Mouse (Mus musculus) spleen, embryonic (tissue): Measurements from ENCODE around the gene Stk39.

Source experiments
- CTCF ChIA-PET: fragments of 350-600 bp; sonication (Branson Sonifier 250); formaldehyde crosslinking; loops from one replicate; lab custom pipeline; 2022; lab: Charles Lee

Stk39 gene

DNA sequence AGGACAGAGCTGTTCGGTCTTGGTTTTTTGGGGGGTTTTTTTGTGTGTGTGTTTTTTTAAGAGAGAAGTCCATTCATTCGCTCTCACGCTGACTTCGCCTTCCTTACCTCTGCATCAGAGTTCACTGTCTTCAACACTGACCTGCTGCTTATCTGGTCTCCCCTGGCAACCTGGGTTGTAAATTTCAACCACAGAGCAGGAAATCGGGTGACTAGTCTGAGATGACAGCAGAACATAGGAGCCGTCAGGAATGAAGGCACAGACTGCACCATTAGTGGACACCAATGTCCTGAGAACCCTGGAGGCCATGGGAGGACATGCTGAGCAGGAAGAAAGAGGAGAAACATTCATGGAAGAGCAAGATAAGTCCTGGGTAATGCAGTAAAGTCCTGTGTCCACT, 51.1 kb downstream of the Stk39 start:
- CTCF ChIA-PET: no interaction called here

- CTCF ChIA-PET: no interaction called here
Measured at GRCm38 (mm10) chr2:68420223-68420622, 51.8 kb downstream of the Stk39 start.

GRCm38 (mm10) chr2:68419746-68420145, 52.3 kb downstream of the Stk39 start:
- CTCF ChIA-PET: no interaction called here

- CTCF ChIA-PET: no interaction called here
Measured at GRCm38 (mm10) chr2:68419165-68419564, 52.9 kb downstream of the Stk39 start.

DNA sequence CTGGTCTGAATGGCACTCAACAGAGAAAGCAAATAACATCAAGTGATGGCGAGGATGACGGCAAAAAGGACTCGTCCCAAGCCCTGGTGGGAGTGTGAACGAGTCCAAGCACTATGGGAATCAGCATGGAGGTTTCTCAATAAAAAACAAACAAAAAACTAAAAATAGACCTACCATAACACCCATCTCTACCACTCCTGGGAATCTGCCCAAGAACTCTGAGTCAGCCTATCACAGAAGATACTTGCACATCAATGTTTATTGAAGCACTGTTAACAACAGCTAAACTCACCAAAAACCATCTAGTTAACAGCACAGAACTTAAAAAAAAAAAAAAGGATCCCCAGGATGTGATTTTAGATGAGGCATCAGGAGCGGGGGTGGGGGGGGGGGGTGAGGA, 55.0 kb downstream of the Stk39 start:
- CTCF ChIA-PET: no interaction called here

DNA sequence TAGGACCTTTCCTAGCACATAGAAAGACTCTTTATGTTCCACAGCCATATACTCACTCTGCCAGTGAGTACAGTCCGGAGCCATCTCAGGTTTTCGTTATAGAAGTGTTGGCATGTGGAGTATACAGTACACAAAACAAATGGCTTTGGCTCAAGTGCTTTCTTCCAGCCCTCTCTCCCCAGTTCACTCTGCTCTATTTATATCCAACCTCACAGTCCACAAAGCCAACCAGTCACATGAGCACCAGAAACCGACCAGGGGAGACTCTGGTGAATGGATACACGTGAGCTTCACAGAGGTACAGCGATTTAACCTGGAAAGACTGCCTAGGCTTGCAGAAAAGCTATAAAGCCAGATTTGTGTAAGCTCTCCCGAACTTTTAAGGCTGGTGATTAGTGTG, 56.4 kb downstream of the Stk39 start:
- CTCF ChIA-PET: no interaction called here

DNA sequence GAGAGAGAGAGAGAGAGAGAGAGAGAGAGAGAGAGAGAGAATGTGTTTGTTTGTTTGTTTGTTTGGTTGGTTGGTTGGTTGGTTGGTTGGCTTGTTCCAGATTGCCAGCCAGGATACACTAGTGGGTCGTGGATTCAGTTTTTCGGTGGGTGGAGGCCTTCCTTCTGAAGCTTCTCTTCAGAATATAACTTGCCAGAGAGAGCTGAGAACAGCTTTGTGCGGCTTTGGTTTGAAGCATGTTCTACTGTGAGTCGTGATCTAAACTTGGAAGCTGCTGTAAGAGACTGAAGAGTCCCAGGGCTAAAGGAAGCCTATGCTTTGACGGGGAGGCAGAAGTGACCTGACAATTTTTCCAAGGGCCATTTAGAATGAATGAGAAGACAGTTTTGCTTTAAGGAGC, 59.9 kb downstream of the Stk39 start:
- CTCF ChIA-PET: no interaction called here

- CTCF ChIA-PET: interaction anchor here (0.8 kb wide), 1 partner anchor 24 kb away, joined by 8 read pairs; no protein-coding TSS in a partner anchor
Measured at GRCm38 (mm10) chr2:68411201-68411600, 60.9 kb downstream of the Stk39 start.

DNA sequence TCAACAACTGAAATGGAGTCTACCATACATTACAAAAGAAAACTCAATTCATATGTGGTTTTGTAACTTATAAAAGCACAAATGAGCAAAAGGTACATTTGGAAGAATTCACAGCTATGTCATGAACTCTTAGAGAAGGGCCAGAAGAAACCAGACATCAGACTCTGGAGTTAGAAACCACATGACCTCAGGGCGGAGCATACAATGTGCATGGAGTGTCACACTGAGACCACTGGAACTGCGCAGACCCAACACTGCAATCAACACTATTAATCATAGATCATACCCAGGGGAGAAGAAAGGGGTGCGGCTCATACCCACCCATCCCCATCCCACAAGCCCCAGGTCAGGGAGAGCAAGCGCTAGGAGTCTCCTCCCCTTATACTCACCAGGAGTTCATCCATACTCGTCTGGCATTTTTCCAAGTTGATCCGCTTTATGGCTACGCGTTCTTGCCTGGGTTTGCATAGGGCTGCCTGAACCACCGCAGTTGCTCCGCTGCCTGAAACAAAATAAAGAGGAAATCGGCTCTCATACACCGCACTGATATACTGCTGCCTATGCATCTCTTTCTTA, 62.3 kb downstream of the Stk39 start:
- CTCF ChIA-PET: no interaction called here

DNA sequence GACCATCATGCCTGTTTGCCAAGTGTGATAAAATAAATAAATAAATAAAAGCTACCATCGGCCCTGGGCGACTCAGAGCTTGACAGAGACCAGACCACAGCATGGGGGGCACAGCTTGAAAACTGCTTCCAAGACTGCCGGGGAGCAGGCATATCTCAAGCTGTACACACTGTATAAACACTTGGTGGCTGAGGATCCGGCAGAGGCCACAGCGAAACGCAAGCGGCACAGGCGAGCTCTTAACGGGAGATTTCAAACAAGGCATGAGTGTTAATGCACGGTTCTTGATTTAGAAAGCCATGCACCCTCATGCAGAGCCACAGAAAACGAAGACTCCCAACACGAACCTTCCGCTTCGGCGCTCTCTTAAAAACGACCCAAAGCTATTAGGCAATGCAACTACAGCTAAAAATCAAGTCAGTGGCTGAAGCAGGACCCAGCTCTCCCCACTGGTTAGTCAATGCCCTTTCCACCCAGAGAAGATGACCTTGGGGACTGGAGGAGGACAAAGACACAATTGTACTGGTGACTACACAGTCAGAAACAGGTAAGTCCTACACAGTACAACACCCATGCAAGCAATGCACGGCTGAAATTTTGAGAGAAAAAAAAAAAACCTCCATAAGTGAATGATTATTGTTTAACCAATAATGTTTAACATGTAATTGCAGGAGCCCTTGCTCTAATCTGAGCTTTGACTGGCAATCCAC, 63.6 kb downstream of the Stk39 start:
- CTCF ChIA-PET: no interaction called here

GRCm38 (mm10) chr2:68407179-68407950, 64.7 kb downstream of the Stk39 start:
- CTCF ChIA-PET: no interaction called here

GRCm38 (mm10) chr2:68406571-68407074, 65.4 kb downstream of the Stk39 start:
- CTCF ChIA-PET: no interaction called here

GRCm38 (mm10) chr2:68405163-68405715, 66.8 kb downstream of the Stk39 start:
- CTCF ChIA-PET: no interaction called here

GRCm38 (mm10) chr2:68404274-68405162, 67.5 kb downstream of the Stk39 start:
- CTCF ChIA-PET: no interaction called here

GRCm38 (mm10) chr2:68393611-68394549, 78.2 kb downstream of the Stk39 start:
- CTCF ChIA-PET: no interaction called here

- CTCF ChIA-PET: interaction anchor here (0.5 kb wide), 1 partner anchor 23 kb away, joined by 8 read pairs; no protein-coding TSS in a partner anchor
Measured at GRCm38 (mm10) chr2:68387824-68388582, 84.1 kb downstream of the Stk39 start.

- CTCF ChIA-PET: no interaction called here
Measured at GRCm38 (mm10) chr2:68386313-68386863, 85.7 kb downstream of the Stk39 start.

- CTCF ChIA-PET: no interaction called here
Measured at GRCm38 (mm10) chr2:68385654-68386312, 86.3 kb downstream of the Stk39 start.
